Mouse (Mus musculus) stomach, embryonic 14.5 days (tissue): ENCODE data around the gene Scn3a. TPM values are rescaled to one million over a fixed set of nuclear protein-coding genes. Genes with fewer than 3 reads are reported as not detected.

ENCODE experiments used
- ATAC-seq: fragments of 200-750 bp; cut with Nextera tagmentation; 2 replicates; pipeline ENCODE4 v1.8.0; 2017; ENCODE audit warnings: low read depth, moderate TSS enrichment; ENCODE audit not compliant: insufficient number of reproducible peaks, insufficient read depth, low FRiP score
- H3K27ac ChIP-seq: fragments of 300-500 bp; sonication (generic); 2 replicates; pipeline ENCODE4 v1.5.1; 2014; ENCODE audit warnings: mild to moderate bottlenecking, low read length, moderate library complexity, mixed read lengths
- H3K27me3 ChIP-seq: fragments of 300-500 bp; sonication (generic); 2 replicates; pipeline ENCODE4 v1.6.1; 2014; ENCODE audit warnings: low read length, control low read depth, mixed read lengths; ENCODE audit not compliant: control insufficient read depth, insufficient read depth
- H3K36me3 ChIP-seq: fragments of 300-500 bp; sonication (generic); 2 replicates; pipeline ENCODE4 v1.6.1; 2014; ENCODE audit warnings: mild to moderate bottlenecking, control low read depth, low read length, moderate library complexity, mixed read lengths; ENCODE audit not compliant: control insufficient read depth, insufficient read depth
- H3K4me1 ChIP-seq: fragments of 300-500 bp; sonication (generic); 2 replicates; pipeline ENCODE4 v1.6.1; 2014; ENCODE audit warnings: low read length, control low read depth, mixed read lengths; ENCODE audit not compliant: control insufficient read depth, insufficient read depth
- H3K4me2 ChIP-seq: fragments of 300-500 bp; sonication (generic); replicated peaks from 2 replicates; pipeline ENCODE4 v1.6.1; 2014; ENCODE audit warnings: low read depth, low read length, control low read depth
- H3K4me3 ChIP-seq: fragments of 300-500 bp; sonication (generic); 2 replicates; pipeline ENCODE4 v1.5.1; 2014; ENCODE audit warnings: low read depth, low read length, control low read depth
- H3K9ac ChIP-seq: fragments of 300-500 bp; sonication (generic); replicated peaks from 2 replicates; pipeline ENCODE4 v1.6.1; 2014; ENCODE audit warnings: low read depth, mild to moderate bottlenecking, control low read depth, low read length, moderate library complexity, mixed read lengths
- H3K9me3 ChIP-seq: fragments of 300-500 bp; sonication (generic); 2 replicates; pipeline ENCODE4 v1.6.1; 2016; ENCODE audit warnings: low read depth, low read length, control low read depth; ENCODE audit not compliant: control insufficient read depth
- WGBS: fragments of 180-500 bp; shearing (Covaris S2); extraction: QIAGEN DNeasy Blood & Tissue Kit; methylation state at CpG from one replicate; pipeline ENCODE4 v1.1.7; 2014; 5-methylcytosine and 5-hydroxymethylcytosine counted together
- polyA plus RNA-seq: library from polyadenylated mRNA; unstranded; fragments of >200 nt; fragmentation: Nextera tagmentation; extraction: Ambion mirVana; gene quantifications from 2 replicates; pipeline ENCODE4 v1.2.1, GENCODE M21; 2014

Gene Scn3a
- polyA plus RNA-seq = 1.9 and 3.4 TPM in 2 replicates

DNA sequence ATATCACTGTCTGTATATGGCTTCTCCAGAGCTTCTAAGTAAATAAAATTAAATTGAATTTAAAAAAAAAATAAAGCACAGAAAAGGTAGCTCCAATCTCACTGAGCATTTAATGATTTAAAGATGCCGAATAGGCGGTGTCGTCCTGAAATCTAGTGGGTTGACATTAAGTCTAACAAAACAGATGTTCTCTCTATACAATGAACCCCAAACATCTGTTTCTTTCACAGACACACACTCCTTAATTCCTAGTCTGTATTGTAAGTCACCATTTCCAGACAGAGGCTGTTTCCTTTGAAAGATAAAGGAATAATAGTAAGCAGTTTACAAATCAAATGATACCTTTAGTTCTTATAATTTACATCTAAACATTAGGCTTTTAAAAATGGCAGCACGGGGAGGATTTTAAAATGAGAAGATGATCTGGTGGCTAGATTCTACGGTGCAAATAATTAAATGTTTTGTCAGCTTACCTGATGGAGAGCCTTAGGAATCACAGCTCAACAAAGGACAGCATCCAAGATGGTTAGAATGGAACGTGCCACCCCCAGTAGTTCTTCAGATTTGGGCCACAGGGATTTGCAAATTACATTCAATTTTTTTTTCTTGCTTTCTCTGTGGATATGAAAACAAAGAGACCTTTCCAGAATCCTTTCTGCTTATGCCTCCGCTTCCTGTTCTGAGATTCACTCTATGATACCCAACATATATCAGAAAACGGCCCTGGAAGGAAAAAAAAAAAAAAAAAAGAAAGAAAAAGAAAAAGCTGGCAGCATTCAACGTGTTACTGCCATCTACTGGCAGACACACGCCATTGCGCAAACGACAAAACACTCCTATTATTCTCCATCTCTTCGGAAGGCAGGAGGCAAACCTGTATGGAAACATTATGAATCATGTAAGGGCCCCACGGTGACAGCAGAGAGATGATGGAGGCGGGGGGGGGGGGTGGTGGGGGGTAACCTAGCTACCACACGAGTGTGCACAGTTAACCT is at the start of gene Scn3a:
TSS of gene Scn3a (minus strand) at position 835 of the 995 bp plus-strand sequence.
- H3K36me3 ChIP-seq = no peaks in the 10 kb centered on the region
- no peaks in the 10 kb centered on the region for H3K27me3 ChIP-seq
- H3K27ac ChIP-seq = no peak within 1 kb of the TSS
- no peaks in the 10 kb centered on the region for H3K9me3 ChIP-seq
- no peaks in the 10 kb centered on the region for H3K4me1 ChIP-seq
- no peak within 1 kb of the TSS for H3K4me3 ChIP-seq
- no peak within 1 kb of the TSS for H3K9ac ChIP-seq
- ATAC-seq = no peak; the same call in 1 of the 2 replicates
- H3K4me2 ChIP-seq = no peak within 1 kb of the TSS
- WGBS = 25% methylated on average over 16 of the region's 16 CpGs

GRCm38 (mm10) chr2:65611887-65612286 is 44.5 kb upstream of the Scn3a start:
- Histone ChIP-seq H3K27ac (no peak overlapping the region), H3K4me1 (no peaks in the 10 kb centered on the region), H3K9ac (no peak overlapping the region), H3K4me2 (no peak overlapping the region), H3K4me3 (no peak overlapping the region), H3K27me3 (no peaks in the 10 kb centered on the region), H3K9me3 (no peaks in the 10 kb centered on the region), H3K36me3 (no peaks in the 10 kb centered on the region)
- WGBS = 71% methylated on average over 4 of the region's 4 CpGs
- no peak for ATAC-seq

- H3K27me3 ChIP-seq = no peaks in the 10 kb centered on the region
- no peak for ATAC-seq
- H3K9me3 ChIP-seq = no peaks in the 10 kb centered on the region
- H3K4me2 ChIP-seq = no peak overlapping the region
- no peak overlapping the region for H3K27ac ChIP-seq
- no peaks in the 10 kb centered on the region for H3K36me3 ChIP-seq
- no peak overlapping the region for H3K4me3 ChIP-seq
- H3K9ac ChIP-seq = no peak overlapping the region
- no peaks in the 10 kb centered on the region for H3K4me1 ChIP-seq
These were observed 40.4 kb upstream of the Scn3a start for GRCm38 (mm10) chr2:65607813-65608212.

- no peak overlapping the region for H3K9ac ChIP-seq
- H3K4me3 ChIP-seq = no peak overlapping the region
- no peaks in the 10 kb centered on the region for H3K4me1 ChIP-seq
- H3K36me3 ChIP-seq = no peaks in the 10 kb centered on the region
- H3K4me2 ChIP-seq = no peak overlapping the region
- H3K9me3 ChIP-seq = no peaks in the 10 kb centered on the region
- 61% methylated on average over 5 of the region's 5 CpGs for WGBS
- ATAC-seq = no peak
- no peaks in the 10 kb centered on the region for H3K27me3 ChIP-seq
- no peak overlapping the region for H3K27ac ChIP-seq
These were observed 20.3 kb upstream of the Scn3a start for GRCm38 (mm10) chr2:65587679-65588078.

DNA sequence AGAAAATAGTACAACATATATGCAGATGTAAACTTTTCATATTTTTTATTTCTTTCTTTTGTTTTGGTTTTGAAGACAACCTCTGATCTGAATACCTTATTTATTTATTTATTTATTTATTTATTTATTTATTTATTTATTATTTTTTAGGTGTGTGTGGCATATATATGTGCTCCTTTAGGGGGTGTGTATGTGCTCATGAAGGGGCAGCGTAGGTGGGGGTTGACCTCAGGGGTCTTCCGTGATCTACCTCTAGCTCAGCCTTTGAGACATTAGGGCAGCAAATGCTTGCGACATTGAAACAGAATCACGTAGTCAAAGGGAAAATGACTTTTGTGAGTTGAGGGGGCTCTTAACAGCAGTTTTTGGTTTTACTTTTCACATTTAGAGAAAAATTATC is 498 bp upstream of the Scn3a start:
- no peaks in the 10 kb centered on the region for H3K4me1 ChIP-seq
- 89% methylated on average over 4 of the region's 4 CpGs for WGBS
- ATAC-seq = peak; percentile 58; the same call in 1 of the 2 replicates
- no peaks in the 10 kb centered on the region for H3K9me3 ChIP-seq
- no peaks in the 10 kb centered on the region for H3K27me3 ChIP-seq
- no peak overlapping the region for H3K27ac ChIP-seq
- H3K4me3 ChIP-seq = no peak overlapping the region
- no peak overlapping the region for H3K9ac ChIP-seq
- H3K36me3 ChIP-seq = no peaks in the 10 kb centered on the region
- H3K4me2 ChIP-seq = no peak overlapping the region

- H3K4me2 ChIP-seq = no peak overlapping the region
- no peak overlapping the region for H3K27ac ChIP-seq
- H3K36me3 ChIP-seq = no peaks in the 10 kb centered on the region
- no peak overlapping the region for H3K4me3 ChIP-seq
- ATAC-seq = no peak
- no peak overlapping the region for H3K9ac ChIP-seq
- H3K4me1 ChIP-seq = no peaks in the 10 kb centered on the region
- no peaks in the 10 kb centered on the region for H3K27me3 ChIP-seq
- WGBS = 15% methylated on average over 4 of the region's 4 CpGs
- no peaks in the 10 kb centered on the region for H3K9me3 ChIP-seq
These were observed 3.5 kb downstream of the Scn3a start for GRCm38 (mm10) chr2:65563898-65564297.

GRCm38 (mm10) chr2:65557719-65558118 is 9.7 kb downstream of the Scn3a start:
- Histone ChIP-seq H3K9me3 (no peaks in the 10 kb centered on the region), H3K4me2 (no peak overlapping the region), H3K9ac (no peak overlapping the region), H3K27me3 (no peaks in the 10 kb centered on the region), H3K36me3 (no peaks in the 10 kb centered on the region), H3K4me1 (no peaks in the 10 kb centered on the region), H3K4me3 (no peak overlapping the region), H3K27ac (no peak overlapping the region)
- 60% methylated on average over 3 of the region's 3 CpGs for WGBS
- peak; percentile 69; the same call in 1 of the 2 replicates for ATAC-seq

DNA sequence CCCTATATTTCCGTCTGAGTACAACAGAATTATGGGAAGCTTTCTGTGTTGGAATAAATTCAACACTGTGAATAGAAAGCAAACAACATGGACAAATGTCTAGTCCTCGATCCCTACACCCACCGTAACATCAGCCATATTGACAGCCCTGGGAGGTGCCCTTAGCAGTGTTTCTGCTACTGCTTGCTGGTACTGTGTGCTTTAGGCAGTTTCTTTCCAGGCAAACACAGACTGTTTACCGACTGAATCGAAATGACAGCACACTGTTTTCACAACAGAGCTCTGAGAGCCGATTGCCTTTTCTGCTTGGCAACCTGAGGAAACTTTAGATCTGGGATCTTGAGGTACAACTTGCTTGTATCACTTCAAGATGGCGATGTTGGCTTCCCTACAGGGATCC is 12.8 kb downstream of the Scn3a start:
- ATAC-seq = no peak
- H3K4me2 ChIP-seq = no peak overlapping the region
- H3K27me3 ChIP-seq = no peaks in the 10 kb centered on the region
- no peak overlapping the region for H3K9ac ChIP-seq
- H3K9me3 ChIP-seq = no peaks in the 10 kb centered on the region
- no peaks in the 10 kb centered on the region for H3K4me1 ChIP-seq
- no peak overlapping the region for H3K4me3 ChIP-seq
- H3K36me3 ChIP-seq = no peaks in the 10 kb centered on the region
- no peak overlapping the region for H3K27ac ChIP-seq
- WGBS = 62% methylated on average over 7 of the region's 7 CpGs
